ENCODE assay signal across 8 mouse cellular contexts in genomic region chr2:116216418-116216817, GRCm38 (mm10).
A peak's percentile ranks its signal among the peaks of the same experiment; 100 is the strongest.
DNase-seq lines count a peak whose midpoint lies in the region; ATAC-seq and TF ChIP-seq lines count a peak whose summit lies in the region.
"Had no signal": no experiment of that assay in that cellular context is flagged by ENCODE, and none has a peak within 500 bp of the region (broad histone marks: within the 10 kb centered on the region; RNA-seq: fewer than 3 reads in every experiment).

No protein-coding gene starts in this region.

- H3K27ac ChIP-seq in layer of hippocampus, adult 2 months = no peak overlapping the region
- no peak overlapping the region for H3K27ac ChIP-seq in limb, embryonic 11.5 days (replicated peaks; ENCODE audit: low read depth, low read length)
- no peak overlapping the region for H3K27ac ChIP-seq in midbrain, embryonic 16.5 days (ENCODE audit: low read length)

- no peak for ATAC-seq in limb, embryonic 11.5 days (ENCODE audit: insufficient number of reproducible peaks, low FRiP score, low TSS enrichment, low read depth)
- no peak for ATAC-seq in CD4-positive, CD25-positive, alpha-beta regulatory T cell, adult 4 months
- no peak for ATAC-seq in midbrain, embryonic 16.5 days

- H3K27me3 ChIP-seq in limb, embryonic 11.5 days (ENCODE audit: control insufficient read depth, insufficient read depth, low read length) = no peaks in the 10 kb centered on the region
- no peaks in the 10 kb centered on the region for H3K27me3 ChIP-seq in midbrain, embryonic 16.5 days (ENCODE audit: control insufficient read depth, insufficient read depth, low read depth, low read length)

- no peaks in the 10 kb centered on the region for H3K36me3 ChIP-seq in limb, embryonic 11.5 days (ENCODE audit: control insufficient read depth, insufficient read depth, low read length)
- H3K36me3 ChIP-seq in midbrain, embryonic 16.5 days (ENCODE audit: control insufficient read depth, insufficient read depth, low read length) = no peaks in the 10 kb centered on the region

- peak; percentile 68 for TF ChIP-seq CTCF in layer of hippocampus, adult 2 months (conservative IDR thresholded peaks at IDR 0.05)

- no peaks in the 10 kb centered on the region for H3K4me1 ChIP-seq in limb, embryonic 11.5 days (ENCODE audit: control insufficient read depth, insufficient read depth, low read length)
- H3K4me1 ChIP-seq in midbrain, embryonic 16.5 days (ENCODE audit: control insufficient read depth, insufficient read depth, low read length) = no peaks in the 10 kb centered on the region

- no peak for DNase-seq in layer of hippocampus, adult 2 months (ENCODE audit: low spot score in 2 of 2)
- DNase-seq in layer of hippocampus, adult 9-10 months (ENCODE audit: low spot score) = no peak
- peak; percentile 63 for DNase-seq in ES-CJ7 (ENCODE audit: low read depth, low spot score)
- DNase-seq in adrenal gland, postnatal 10 days = peak; percentile 57
- peak; percentile 49 for DNase-seq in limb, embryonic 11.5 days (ENCODE audit: low spot score)

- WGBS in limb, embryonic 11.5 days = 78% methylated on average over 7 of the region's 7 CpGs
- 80% methylated on average over 7 of the region's 7 CpGs for WGBS in midbrain, embryonic 16.5 days

- no peak overlapping the region for H3K9ac ChIP-seq in limb, embryonic 11.5 days (ENCODE audit: low read length)
- no peak overlapping the region for H3K9ac ChIP-seq in midbrain, embryonic 16.5 days (ENCODE audit: low read depth, low read length)

- no peak overlapping the region for H3K4me3 ChIP-seq in layer of hippocampus, adult 2 months
- H3K4me3 ChIP-seq in limb, embryonic 11.5 days (ENCODE audit: low read depth, low read length) = no peak overlapping the region
- no peak overlapping the region for H3K4me3 ChIP-seq in midbrain, embryonic 16.5 days (ENCODE audit: low read depth, low read length)
- H3K4me3 ChIP-seq: erythroblast, embryonic 14.5 days had no signal

- H3K9me3 ChIP-seq in limb, embryonic 11.5 days (ENCODE audit: control insufficient read depth, low read length) = no peaks in the 10 kb centered on the region
- H3K9me3 ChIP-seq in midbrain, embryonic 16.5 days (replicated peaks; ENCODE audit: control insufficient read depth, low read length, poor library complexity, severe bottlenecking) = no peaks in the 10 kb centered on the region

- no peak overlapping the region for H3K4me2 ChIP-seq in limb, embryonic 11.5 days (ENCODE audit: low read depth, severe bottlenecking)
- no peak overlapping the region for H3K4me2 ChIP-seq in midbrain, embryonic 16.5 days (ENCODE audit: low read length)

Comparison
In these comparisons a context has a peak if more than half of its experiments do, and no peak if none do; other contexts are left out.
1. DNase-seq: peak in ES-CJ7 (single experiment), adrenal gland, postnatal 10 days (single experiment) and limb, embryonic 11.5 days (single experiment); none in layer of hippocampus, adult 2 months (0 of 2) and layer of hippocampus, adult 9-10 months (single experiment).